Mouse (Mus musculus): ENCODE measurements at regions not wholly inside any gene's neighbourhood (a gene's known extent, or its start where the extent isn't known, plus 50 kb on each side); places are given as distances from the start of the nearest gene placed in this dataset.

- TF ChIP-seq POLR2A (IDR thresholded peaks at IDR 0.05; ENCODE audit: extremely low read depth, insufficient read depth, low read length), result no peak
- TF ChIP-seq CTCF (IDR thresholded peaks at IDR 0.05; ENCODE audit: low read depth, low read length), result no peak
These were observed 289.9 kb upstream of the Rps6ka3 start for GRCm38 (mm10) chrX:158920217-158920616.
